Mouse (Mus musculus) hindbrain, postnatal 0 days (tissue): Measurements from ENCODE around the gene Fam186b. TPM values are rescaled to one million over a fixed set of nuclear protein-coding genes. Genes with fewer than 3 reads are reported as not detected.

Experiments used
- ATAC-seq: fragments of 200-750 bp; cut with Nextera tagmentation; 2 replicates; pipeline ENCODE4 v1.8.0; 2017; ENCODE audit warnings: mild to moderate bottlenecking, moderate TSS enrichment, moderate library complexity
- DNase-seq: peaks from one replicate; pipeline ENCODE4 v3.0.0-alpha.2; 2015; ENCODE audit warnings: low spot score
- H3K27ac ChIP-seq: fragments of 300-500 bp; sonication (generic); 2 replicates; pipeline ENCODE4 v1.5.1; 2014; ENCODE audit warnings: mild to moderate bottlenecking
- H3K27me3 ChIP-seq: fragments of 300-500 bp; sonication (generic); 2 replicates; pipeline ENCODE4 v1.6.1; 2014; ENCODE audit warnings: low read length, mixed read lengths; ENCODE audit not compliant: insufficient read depth
- H3K36me3 ChIP-seq: fragments of 300-500 bp; sonication (generic); 2 replicates; pipeline ENCODE4 v1.6.1; 2014; ENCODE audit warnings: low read length, mixed read lengths; ENCODE audit not compliant: insufficient read depth
- H3K4me1 ChIP-seq: fragments of 300-500 bp; sonication (generic); 2 replicates; pipeline ENCODE4 v1.6.1; 2014; ENCODE audit warnings: antibody characterized with exemption, low read length, mixed read lengths; ENCODE audit not compliant: insufficient read depth
- H3K4me2 ChIP-seq: fragments of 300-500 bp; sonication (generic); 2 replicates; pipeline ENCODE4 v1.6.1; 2014; ENCODE audit warnings: low read depth, mild to moderate bottlenecking, low read length, moderate library complexity, mixed read lengths
- H3K4me3 ChIP-seq: fragments of 300-500 bp; sonication (generic); 2 replicates; pipeline ENCODE4 v1.5.1; 2014; ENCODE audit warnings: low read length
- H3K9ac ChIP-seq: fragments of 300-500 bp; sonication (generic); replicated peaks from 2 replicates; pipeline ENCODE4 v1.6.1; 2014; ENCODE audit warnings: mild to moderate bottlenecking, low read length, moderate library complexity, mixed read lengths
- H3K9me3 ChIP-seq: fragments of 300-500 bp; sonication (generic); 2 replicates; pipeline ENCODE4 v1.6.1; 2016; ENCODE audit warnings: low read length, mixed read lengths
- CTCF ChIP-seq: IDR thresholded peaks from 2 replicates; pipeline ENCODE4 v1.5.1; 2016; ENCODE audit warnings: antibody characterized with exemption, control low read depth, low read depth
- WGBS: fragments of 180-500 bp; shearing (Covaris S2); extraction: QIAGEN DNeasy Blood & Tissue Kit; methylation state at CpG from one replicate; pipeline ENCODE4 v1.1.7; 2014; 5-methylcytosine and 5-hydroxymethylcytosine counted together
- polyA plus RNA-seq: library from polyadenylated mRNA; unstranded; fragments of >200 nt; fragmentation: Nextera tagmentation; extraction: Ambion mirVana; gene quantifications from 2 replicates; pipeline ENCODE4 v1.2.1, GENCODE M21; 2015
- total RNA-seq: library from RNA; depleted of rRNA; stranded (reverse); fragments of >200 nt; gene quantifications from 2 replicates; pipeline ENCODE4 v1.2.3, GENCODE M21; 2014; rRNA removed

The Fam186b gene
- total RNA-seq (0.86 and 1.3 TPM in 2 replicates), polyA plus RNA-seq (1.3 and 1.4 TPM in 2 replicates)

GRCm38 (mm10) chr15:99295484-99295981 lies at the start of gene Fam186b:
Gene Fam186b (minus strand): TSS chr15:99295888.
- Histone ChIP-seq H3K36me3 (no peaks in the 10 kb centered on the region), H3K4me3 (peak within 1 kb of the TSS; percentile 74), H3K4me2 (peak within 1 kb of the TSS; percentile 68), H3K27me3 (no peaks in the 10 kb centered on the region), H3K27ac (peak within 1 kb of the TSS; percentile 91), H3K9ac (peak within 1 kb of the TSS; percentile 70), H3K9me3 (no peaks in the 10 kb centered on the region), H3K4me1 (no peaks in the 10 kb centered on the region; the same call in 1 of the 2 replicates)
- ATAC-seq, result peak; percentile 46
- 2% methylated on average over 15 of the region's 17 CpGs for WGBS
- TF ChIP-seq CTCF, result no peak
- DNase-seq, result peak; percentile 36

GRCm38 (mm10) chr15:99344961-99345360 lies 49.3 kb upstream of the Fam186b start:
- no peak overlapping the region for H3K4me3 ChIP-seq
- H3K9me3 ChIP-seq, result no peaks in the 10 kb centered on the region
- H3K27ac ChIP-seq, result no peak overlapping the region
- no peaks in the 10 kb centered on the region for H3K36me3 ChIP-seq
- WGBS, result 83% methylated on average over 4 of the region's 4 CpGs
- DNase-seq (no peak), ATAC-seq (no peak)
- no peak overlapping the region for H3K4me2 ChIP-seq
- H3K4me1 ChIP-seq, result peaks cover 22% of the 10 kb centered on the region
- no peak for TF ChIP-seq CTCF
- no peak overlapping the region for H3K9ac ChIP-seq
- no peaks in the 10 kb centered on the region for H3K27me3 ChIP-seq

- no peak for ATAC-seq
- WGBS, result 53% methylated on average over 8 of the region's 8 CpGs
- DNase-seq, result no peak
- H3K27ac ChIP-seq, result peak overlapping the region; percentile 57
- no peak overlapping the region for H3K4me3 ChIP-seq
- peaks cover 22% of the 10 kb centered on the region for H3K4me1 ChIP-seq
- no peaks in the 10 kb centered on the region for H3K9me3 ChIP-seq
- no peak overlapping the region for H3K4me2 ChIP-seq
- H3K27me3 ChIP-seq, result no peaks in the 10 kb centered on the region
- no peaks in the 10 kb centered on the region for H3K36me3 ChIP-seq
- H3K9ac ChIP-seq, result no peak overlapping the region
- no peak for TF ChIP-seq CTCF
Measured at GRCm38 (mm10) chr15:99344148-99344870, 48.6 kb upstream of the Fam186b start.

GRCm38 (mm10) chr15:99343414-99344147 lies 47.9 kb upstream of the Fam186b start:
- Histone ChIP-seq H3K27me3 (no peaks in the 10 kb centered on the region), H3K27ac (peak overlapping the region; percentile 57), H3K4me2 (no peak overlapping the region), H3K9ac (no peak overlapping the region), H3K4me3 (no peak overlapping the region), H3K36me3 (no peaks in the 10 kb centered on the region), H3K9me3 (no peaks in the 10 kb centered on the region), H3K4me1 (peaks cover 22% of the 10 kb centered on the region)
- WGBS, result 20% methylated on average over 5 of the region's 5 CpGs
- DNase-seq, result peak; percentile 76
- no peak for TF ChIP-seq CTCF
- peak; percentile 94 for ATAC-seq

- H3K36me3 ChIP-seq, result no peaks in the 10 kb centered on the region
- DNase-seq (no peak), ATAC-seq (no peak)
- H3K27ac ChIP-seq, result peak overlapping the region; percentile 57; the same call in 1 of the 2 replicates
- H3K4me1 ChIP-seq, result peaks cover 22% of the 10 kb centered on the region
- H3K9me3 ChIP-seq, result no peaks in the 10 kb centered on the region
- TF ChIP-seq CTCF, result no peak
- WGBS, result 59% methylated on average over 9 of the region's 9 CpGs
- H3K27me3 ChIP-seq, result no peaks in the 10 kb centered on the region
- H3K9ac ChIP-seq, result no peak overlapping the region
- no peak overlapping the region for H3K4me2 ChIP-seq
- H3K4me3 ChIP-seq, result no peak overlapping the region
Measured at GRCm38 (mm10) chr15:99342194-99342981, 46.7 kb upstream of the Fam186b start.

GRCm38 (mm10) chr15:99341102-99341501 lies 45.4 kb upstream of the Fam186b start:
- H3K27ac ChIP-seq, result no peak overlapping the region
- no peaks in the 10 kb centered on the region for H3K36me3 ChIP-seq
- H3K4me2 ChIP-seq, result no peak overlapping the region
- TF ChIP-seq CTCF, result no peak
- ATAC-seq (no peak), DNase-seq (no peak)
- WGBS, result 97% methylated on average over 3 of the region's 3 CpGs
- no peak overlapping the region for H3K4me3 ChIP-seq
- H3K9me3 ChIP-seq, result no peaks in the 10 kb centered on the region
- H3K9ac ChIP-seq, result no peak overlapping the region
- H3K27me3 ChIP-seq, result no peaks in the 10 kb centered on the region
- H3K4me1 ChIP-seq, result peaks cover 22% of the 10 kb centered on the region
